Mouse (Mus musculus): Measurements from ENCODE around the gene Cdc42se2.
A peak's percentile ranks its signal among the peaks of the same experiment; 100 is the strongest.

Cdc42se2 gene

DNA sequence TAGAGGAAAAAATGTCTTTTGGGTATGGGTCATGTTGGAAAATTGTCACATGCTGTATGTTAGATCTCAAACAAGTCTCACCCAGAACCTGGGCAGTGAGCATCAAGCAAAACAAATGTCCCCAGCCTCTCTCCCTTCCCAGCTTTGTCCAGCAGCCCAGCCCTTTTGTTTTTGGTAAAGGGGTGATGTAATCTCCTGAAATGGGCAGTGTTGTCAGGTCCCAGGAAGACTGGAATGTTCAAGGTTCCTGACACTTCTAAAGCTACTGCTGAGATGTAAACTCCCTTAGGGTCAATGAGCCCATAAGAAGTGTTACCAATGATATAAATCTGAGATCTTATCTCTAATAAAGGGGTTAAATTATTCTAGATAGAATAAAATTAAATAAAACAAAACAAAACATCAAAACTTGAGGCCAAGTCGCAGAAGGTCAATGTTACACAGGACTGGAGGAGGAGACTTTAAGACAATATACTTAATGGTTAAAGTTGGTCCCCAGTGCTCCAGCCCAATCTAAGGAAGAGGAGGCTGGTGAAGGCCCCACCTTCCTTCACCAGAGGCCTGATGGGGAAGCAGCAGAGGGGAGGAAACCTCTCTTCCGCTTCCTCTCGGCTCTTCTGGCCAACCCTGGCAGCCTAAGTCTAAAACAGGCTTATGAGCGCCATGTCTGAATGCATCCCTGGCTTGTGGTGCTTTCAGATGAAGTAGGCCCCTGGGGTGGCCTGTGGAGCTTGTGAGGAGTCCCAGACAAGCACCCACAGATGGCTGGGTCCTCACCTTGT, 76.8 kb downstream of the Cdc42se2 start:
- DNase-seq (ENCODE audit: low read depth, low spot score), result no peak

DNA sequence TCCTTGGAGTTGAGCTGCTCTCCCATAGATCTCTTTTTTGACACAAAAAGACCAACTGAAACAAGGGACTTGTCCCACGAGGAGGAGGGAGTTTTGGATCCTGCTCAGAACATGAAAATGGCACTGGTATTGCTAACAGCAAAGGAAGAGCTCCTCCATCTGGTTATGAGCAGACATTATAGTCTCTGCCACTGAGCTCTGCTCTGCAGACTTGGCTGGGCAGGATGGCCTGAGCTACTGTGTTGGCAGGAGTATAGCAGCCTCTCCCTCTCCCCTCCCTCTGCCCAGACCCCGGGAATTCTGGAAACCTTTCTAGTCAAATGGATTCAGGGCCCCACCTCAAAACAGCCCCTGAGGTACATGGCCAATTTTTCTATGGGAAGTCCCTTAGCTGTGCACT, 77.8 kb downstream of the Cdc42se2 start:
- DNase-seq (ENCODE audit: low read depth, low spot score), result no peak

- DNase-seq (ENCODE audit: low read depth, low spot score), result no peak
Measured at GRCm38 (mm10) chr11:54708153-54708552, 79.3 kb downstream of the Cdc42se2 start.

DNA sequence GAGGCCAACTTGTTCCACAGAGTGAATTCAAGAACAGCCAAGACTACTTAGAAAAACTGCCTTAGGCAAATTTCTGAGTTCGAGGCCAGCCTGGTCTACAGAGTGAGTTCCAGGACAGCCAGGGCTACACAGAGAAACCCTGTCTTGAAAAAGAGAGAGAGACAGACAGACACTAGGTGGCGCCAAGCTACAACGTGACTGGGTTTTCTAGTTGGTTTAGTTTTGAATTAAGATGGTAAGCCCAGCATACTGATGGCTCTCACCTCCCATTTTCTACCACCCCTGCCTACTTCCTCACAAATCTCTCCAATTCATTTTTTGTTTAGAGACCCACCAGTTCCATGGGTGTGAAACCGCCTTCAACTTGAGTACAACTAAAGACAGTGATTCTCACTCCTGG, 84.2 kb downstream of the Cdc42se2 start:
- DNase-seq (ENCODE audit: low read depth, low spot score), result peak; percentile 38

- DNase-seq (ENCODE audit: low read depth, low spot score), result no peak
Measured at GRCm38 (mm10) chr11:54701848-54702247, 85.6 kb downstream of the Cdc42se2 start.

DNA sequence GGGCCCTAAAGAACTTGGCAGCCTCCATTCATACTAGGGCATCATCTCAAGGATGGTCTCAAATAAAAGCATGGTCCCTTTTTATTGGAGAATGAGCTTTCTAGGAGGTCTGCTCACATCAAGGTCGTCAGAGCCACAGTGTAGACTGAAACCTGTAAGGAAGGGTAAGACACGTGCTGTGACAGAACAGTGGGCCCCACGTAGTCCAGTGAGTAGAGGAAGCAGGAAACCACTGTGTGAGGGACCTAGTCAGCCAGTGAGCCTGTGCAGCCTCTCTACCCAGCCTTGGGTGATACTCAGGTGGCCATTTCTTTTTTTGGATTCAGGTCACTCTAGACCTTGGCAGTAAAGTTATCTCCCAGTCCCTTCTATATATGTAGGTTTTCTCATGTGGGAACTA, 87.5 kb downstream of the Cdc42se2 start:
- no peak for DNase-seq (ENCODE audit: low read depth, low spot score)

DNA sequence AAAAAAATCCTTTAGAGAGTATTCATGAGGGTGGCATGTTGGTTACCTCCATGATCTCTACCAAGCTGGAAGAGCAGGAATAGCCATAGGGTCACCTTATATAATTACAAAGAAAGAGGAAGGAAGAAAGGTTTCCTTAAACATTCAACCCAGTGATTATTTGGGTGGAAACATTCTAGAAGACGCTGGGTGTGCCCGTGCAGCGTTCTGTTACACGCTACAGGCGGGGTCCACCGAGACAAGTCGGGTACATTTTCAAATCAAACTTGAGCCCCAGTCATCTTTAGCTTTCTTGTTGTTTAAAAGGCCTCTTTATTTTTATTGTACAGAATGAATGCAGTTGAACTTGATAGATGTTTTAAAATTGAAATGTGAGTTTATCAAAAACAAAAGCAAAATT, 88.8 kb downstream of the Cdc42se2 start:
- DNase-seq (ENCODE audit: low read depth, low spot score), result no peak

- no peak for DNase-seq (ENCODE audit: low read depth, low spot score)
Measured at GRCm38 (mm10) chr11:54697611-54698010, 89.9 kb downstream of the Cdc42se2 start.

- DNase-seq (ENCODE audit: low read depth, low spot score), result no peak
Measured at GRCm38 (mm10) chr11:54695951-54696350, 91.5 kb downstream of the Cdc42se2 start.

DNA sequence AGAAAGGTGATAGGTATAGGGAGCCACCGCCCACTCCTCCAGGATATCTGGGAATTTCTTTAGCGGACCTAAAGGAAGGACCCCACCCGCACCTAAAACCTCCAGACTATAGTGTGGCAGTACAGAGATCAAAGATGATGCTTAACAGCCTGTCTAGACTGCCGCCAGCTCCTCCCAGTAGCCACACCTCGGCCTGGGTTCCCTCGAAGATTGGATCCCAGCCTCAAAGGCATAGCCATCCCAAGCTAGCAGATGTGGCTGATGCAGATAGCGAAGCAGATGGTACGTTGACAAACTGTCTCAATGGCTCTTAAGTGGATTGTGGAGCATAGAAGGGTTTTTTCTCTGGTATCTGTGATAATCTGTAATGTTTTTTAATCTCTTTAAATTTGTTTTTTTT, 93.2 kb downstream of the Cdc42se2 start:
- DNase-seq (ENCODE audit: low read depth, low spot score), result no peak

GRCm38 (mm10) chr11:54693696-54694095, 93.8 kb downstream of the Cdc42se2 start:
- DNase-seq (ENCODE audit: low read depth, low spot score), result no peak

DNA sequence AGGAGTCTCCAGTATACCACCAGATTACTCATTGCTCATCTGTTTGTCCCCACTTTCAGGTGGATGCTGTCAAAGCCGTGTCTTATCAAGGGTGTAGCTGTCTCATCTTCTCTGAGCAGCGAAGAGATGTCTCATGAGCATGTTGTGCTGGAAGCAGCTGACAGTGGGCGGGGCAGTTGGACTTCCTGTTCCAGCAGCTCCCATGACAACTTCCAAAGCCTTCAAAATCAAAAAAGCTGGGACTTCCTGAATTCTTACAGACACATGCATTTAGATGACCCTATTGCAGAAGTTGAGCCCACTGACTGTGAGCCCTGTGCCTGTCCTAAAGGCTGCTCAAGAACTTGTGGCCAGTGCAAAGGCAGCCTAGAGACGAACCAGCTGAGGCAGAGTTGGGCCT, 96.3 kb downstream of the Cdc42se2 start:
- peak; percentile 44 for DNase-seq (ENCODE audit: low read depth, low spot score)

- DNase-seq (ENCODE audit: low read depth, low spot score), result no peak
Measured at GRCm38 (mm10) chr11:54690171-54690570, 97.3 kb downstream of the Cdc42se2 start.

GRCm38 (mm10) chr11:54684831-54685230, 102.6 kb downstream of the Cdc42se2 start:
- DNase-seq (ENCODE audit: low read depth, low spot score), result no peak

GRCm38 (mm10) chr11:54679141-54679540, 108.3 kb downstream of the Cdc42se2 start:
- no peak for DNase-seq (ENCODE audit: low read depth, low spot score)

- no peak for DNase-seq (ENCODE audit: low read depth, low spot score)
Measured at GRCm38 (mm10) chr11:54675792-54676489, 111.5 kb downstream of the Cdc42se2 start.

DNA sequence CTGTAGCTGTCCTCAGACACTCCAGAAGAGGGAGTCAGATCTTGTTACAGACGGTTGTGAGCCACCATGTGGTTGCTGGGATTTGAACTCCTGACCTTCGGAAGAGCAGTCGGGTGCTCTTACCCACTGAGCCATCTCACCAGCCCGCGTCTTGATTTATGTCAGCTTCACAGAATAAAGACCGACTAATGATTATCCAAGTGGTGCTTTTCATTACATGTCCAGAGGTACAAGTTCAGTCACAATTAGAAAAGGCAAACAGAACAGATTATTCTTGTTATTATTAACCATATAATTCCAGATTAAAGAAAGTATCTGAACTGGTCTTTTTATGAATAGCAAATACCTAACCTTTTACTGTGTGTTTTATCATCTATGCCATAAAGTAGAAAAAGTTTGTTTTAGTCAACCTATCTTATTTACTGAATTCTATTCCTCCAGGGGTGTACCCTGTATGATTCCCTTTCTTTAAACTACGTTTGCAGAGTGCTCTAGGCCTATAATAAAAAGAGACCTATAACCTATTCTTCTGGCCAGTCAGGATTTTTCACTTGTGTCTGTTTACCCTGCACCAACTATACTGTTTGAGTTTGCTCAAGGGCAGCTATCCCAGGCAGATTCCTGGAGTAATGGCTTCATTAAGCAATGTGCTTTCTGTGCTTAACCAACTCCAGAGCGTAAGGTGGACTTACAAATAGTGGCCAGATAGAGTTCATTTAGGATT, 113.7 kb downstream of the Cdc42se2 start:
- DNase-seq (ENCODE audit: low read depth, low spot score), result no peak

Measured in skeletal muscle tissue, adult 2 months (tissue).